Mouse (Mus musculus) brain, embryonic 14.5 days (tissue): Measurements from ENCODE around the gene Tns2.

ENCODE experiments used
- CTCF ChIP-seq: fragments of 200-500 bp; IDR thresholded peaks from 2 replicates; pipeline ENCODE4 v1.5.1; 2012; ENCODE audit warnings: inconsistent platforms, mild to moderate bottlenecking, moderate library complexity, borderline replicate concordance; ENCODE audit not compliant: insufficient read depth, insufficient read length; ENCODE audit errors: extremely low read depth
- POLR2A ChIP-seq: fragments of 200-500 bp; IDR thresholded peaks from 2 replicates; pipeline ENCODE4 v1.6.1; 2012; ENCODE audit warnings: mild to moderate bottlenecking, inconsistent platforms, borderline replicate concordance; ENCODE audit not compliant: poor library complexity, insufficient read depth, insufficient read length, severe bottlenecking; ENCODE audit errors: extremely low read depth

DNA sequence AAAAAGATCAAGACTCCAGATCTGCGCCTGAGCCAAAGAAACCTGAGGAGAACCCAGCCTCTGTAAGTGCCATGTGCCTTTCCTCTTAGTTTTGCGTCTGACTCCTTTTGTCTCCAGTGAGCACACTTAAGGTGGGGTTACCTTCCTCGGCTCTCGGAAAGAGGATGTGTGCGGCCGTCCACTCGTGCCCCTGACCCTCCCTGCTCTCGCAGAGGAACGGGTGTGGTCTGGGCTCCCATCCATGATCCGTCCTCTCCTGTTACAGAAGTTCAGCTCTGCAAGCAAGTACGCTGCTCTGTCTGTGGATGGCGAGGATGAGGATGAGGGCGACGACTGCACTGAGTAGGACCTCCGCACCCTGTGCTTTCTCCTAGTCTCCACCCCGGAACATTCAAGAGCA, 5.2 kb upstream of the Tns2 start:
- no peak for TF ChIP-seq CTCF
- no peak for TF ChIP-seq POLR2A
